Mouse (Mus musculus) left cerebral cortex, adult 8-10 months (tissue): Measurements from ENCODE around the gene Ccdc162. TPM values are rescaled to one million over a fixed set of nuclear protein-coding genes. Genes with fewer than 3 reads are reported as not detected.
"Not testable (repeated sequence)": the region's sequence is repeated elsewhere in the genome, so short reads cannot be mapped to it uniquely, and the experiment has no call there.

ENCODE experiments used
- DNase-seq, 2 experiments: peaks; one replicate each; pipeline ENCODE4 v3.0.0; 2022; ENCODE audit warnings: low spot score in 2 of 2
- total RNA-seq, 4 experiments: library from RNA; stranded (reverse); gene quantifications; 2 replicates each; pipeline ENCODE4 v1.2.4; 2022

The Ccdc162 gene
- total RNA-seq, 4 experiments from 2014 or later = 0.77 to 1.6 (median 1.1) TPM

GRCm38 (mm10) chr10:41699669-41700068 is 16.8 kb downstream of the Ccdc162 start:
- no peak for DNase-seq

GRCm38 (mm10) chr10:41697040-41697439 is 19.4 kb downstream of the Ccdc162 start:
- DNase-seq = no peak

- DNase-seq = no peak
Measured at GRCm38 (mm10) chr10:41690978-41691377, 25.5 kb downstream of the Ccdc162 start.

GRCm38 (mm10) chr10:41689941-41690887 is 26.2 kb downstream of the Ccdc162 start:
- DNase-seq = peak in 1 of 2 experiments; percentile 34

GRCm38 (mm10) chr10:41684548-41684996 is 31.9 kb downstream of the Ccdc162 start:
- DNase-seq = no peak

GRCm38 (mm10) chr10:41682546-41683393 is 33.7 kb downstream of the Ccdc162 start:
- peak; percentile 71 to 88 for DNase-seq

GRCm38 (mm10) chr10:41678746-41679360 is 37.6 kb downstream of the Ccdc162 start:
- DNase-seq = peak; percentile 44 to 81

GRCm38 (mm10) chr10:41677396-41677795 is 39.0 kb downstream of the Ccdc162 start:
- DNase-seq = no peak

GRCm38 (mm10) chr10:41676661-41677061 is 39.8 kb downstream of the Ccdc162 start:
- DNase-seq = no peak

GRCm38 (mm10) chr10:41675842-41676571 is 40.4 kb downstream of the Ccdc162 start:
- DNase-seq = no peak

- no peak for DNase-seq
Measured at GRCm38 (mm10) chr10:41675243-41675642, 41.2 kb downstream of the Ccdc162 start.

GRCm38 (mm10) chr10:41674362-41674761 is 42.1 kb downstream of the Ccdc162 start:
- DNase-seq = no peak

- no peak for DNase-seq
Measured at GRCm38 (mm10) chr10:41670196-41670595, 46.2 kb downstream of the Ccdc162 start.

GRCm38 (mm10) chr10:41665498-41665897 is 50.9 kb downstream of the Ccdc162 start:
- no peak for DNase-seq

GRCm38 (mm10) chr10:41659671-41660070 is 56.8 kb downstream of the Ccdc162 start:
- DNase-seq = not testable (repeated sequence)

- not testable (repeated sequence) for DNase-seq
Measured at GRCm38 (mm10) chr10:41655684-41656083, 60.8 kb downstream of the Ccdc162 start.

- no peak for DNase-seq
Measured at GRCm38 (mm10) chr10:41652988-41653387, 63.4 kb downstream of the Ccdc162 start.

- no peak for DNase-seq
Measured at GRCm38 (mm10) chr10:41652094-41652775, 64.2 kb downstream of the Ccdc162 start.

GRCm38 (mm10) chr10:41651532-41651931 is 64.9 kb downstream of the Ccdc162 start:
- no peak for DNase-seq

GRCm38 (mm10) chr10:41649186-41649585 is 67.2 kb downstream of the Ccdc162 start:
- no peak for DNase-seq
